Mouse (Mus musculus): Measurements from ENCODE around the gene Ccdc9. TPM values are rescaled to one million over a fixed set of nuclear protein-coding genes. Genes with fewer than 3 reads are reported as not detected.
"Not testable (repeated sequence)": the region's sequence is repeated elsewhere in the genome, so short reads cannot be mapped to it uniquely, and the experiment has no call there.

Ccdc9 gene
- total and polyA plus RNA-seq, 2 experiments, result 16.2 to 20.7 TPM

GRCm38 (mm10) chr7:16263015-16263787, 23.4 kb downstream of the Ccdc9 start:
- H3K4me1 ChIP-seq (ENCODE audit: control insufficient read depth, insufficient read depth, low read length), result no peaks in the 10 kb centered on the region
- H3K27ac ChIP-seq (replicated peaks; ENCODE audit: insufficient read depth, low read depth, low read length), result no peak overlapping the region
- no peaks in the 10 kb centered on the region for H3K36me3 ChIP-seq (ENCODE audit: control insufficient read depth, insufficient read depth, low read length)
- TF ChIP-seq CTCF (IDR thresholded peaks at IDR 0.05; ENCODE audit: low read depth, low read length), result peak; percentile 62
- TF ChIP-seq POLR2A (IDR thresholded peaks at IDR 0.05; ENCODE audit: extremely low read depth, insufficient read depth, low read length), result no peak
- no peak overlapping the region for H3K9ac ChIP-seq (ENCODE audit: low read depth, low read length)
- no peaks in the 10 kb centered on the region for H3K79me2 ChIP-seq (ENCODE audit: control insufficient read depth, insufficient read depth, low read length)
- H3K27me3 ChIP-seq (ENCODE audit: control insufficient read depth, insufficient read depth, low read length), result no peaks in the 10 kb centered on the region
- DNase-seq (ENCODE audit: extremely low read depth, low read depth, low spot score), result peak; percentile 57
- 20% methylated on average over 8 of the region's 8 CpGs for WGBS
- H3K4me3 ChIP-seq (ENCODE audit: insufficient read depth, low read depth, low read length), result no peak overlapping the region

- WGBS, result 50% methylated on average over 1 of the region's 1 CpGs
- no peak overlapping the region for H3K4me3 ChIP-seq (ENCODE audit: insufficient read depth, low read depth, low read length)
- H3K36me3 ChIP-seq (ENCODE audit: control insufficient read depth, insufficient read depth, low read length), result no peaks in the 10 kb centered on the region
- no peaks in the 10 kb centered on the region for H3K27me3 ChIP-seq (ENCODE audit: control insufficient read depth, insufficient read depth, low read length)
- no peaks in the 10 kb centered on the region for H3K4me1 ChIP-seq (ENCODE audit: control insufficient read depth, insufficient read depth, low read length)
- TF ChIP-seq POLR2A (IDR thresholded peaks at IDR 0.05; ENCODE audit: extremely low read depth, insufficient read depth, low read length) (no peak), CTCF (IDR thresholded peaks at IDR 0.05; ENCODE audit: low read depth, low read length) (no peak)
- H3K27ac ChIP-seq (replicated peaks; ENCODE audit: insufficient read depth, low read depth, low read length), result no peak overlapping the region
- H3K9ac ChIP-seq (ENCODE audit: low read depth, low read length), result no peak overlapping the region
- no peaks in the 10 kb centered on the region for H3K79me2 ChIP-seq (ENCODE audit: control insufficient read depth, insufficient read depth, low read length)
- DNase-seq (ENCODE audit: extremely low read depth, low read depth, low spot score), result no peak
These were observed 25.5 kb downstream of the Ccdc9 start for GRCm38 (mm10) chr7:16261097-16261496.

- DNase-seq (ENCODE audit: extremely low read depth, low read depth, low spot score), result no peak
- WGBS, result 71% methylated on average over 5 of the region's 5 CpGs
- H3K36me3 ChIP-seq (ENCODE audit: control insufficient read depth, insufficient read depth, low read length), result no peaks in the 10 kb centered on the region
- TF ChIP-seq CTCF (IDR thresholded peaks at IDR 0.05; ENCODE audit: low read depth, low read length), result no peak
- no peak for TF ChIP-seq POLR2A (IDR thresholded peaks at IDR 0.05; ENCODE audit: extremely low read depth, insufficient read depth, low read length)
- H3K9ac ChIP-seq (ENCODE audit: low read depth, low read length), result no peak within 1 kb of the TSS
- no peaks in the 10 kb centered on the region for H3K79me2 ChIP-seq (ENCODE audit: control insufficient read depth, insufficient read depth, low read length)
- no peak within 1 kb of the TSS for H3K4me3 ChIP-seq (ENCODE audit: insufficient read depth, low read depth, low read length)
- 0 out of 2 replicates have a peak, but pooled peaks cover 3% of the 10 kb centered on the region for H3K4me1 ChIP-seq (ENCODE audit: control insufficient read depth, insufficient read depth, low read length)
- H3K27me3 ChIP-seq (ENCODE audit: control insufficient read depth, insufficient read depth, low read length), result no peaks in the 10 kb centered on the region
- H3K27ac ChIP-seq (replicated peaks; ENCODE audit: insufficient read depth, low read depth, low read length), result no peak within 1 kb of the TSS
These were observed 27.4 kb downstream of the Ccdc9 start, which contains the start of gene C5ar1 for GRCm38 (mm10) chr7:16259110-16259590. Gene C5ar1 (minus strand): TSS chr7:16259540.

- peak; percentile 27 for DNase-seq (ENCODE audit: extremely low read depth, low read depth, low spot score)
- H3K9ac ChIP-seq (ENCODE audit: low read depth, low read length), result no peak overlapping the region
- no peaks in the 10 kb centered on the region for H3K27me3 ChIP-seq (ENCODE audit: control insufficient read depth, insufficient read depth, low read length)
- H3K36me3 ChIP-seq (ENCODE audit: control insufficient read depth, insufficient read depth, low read length), result no peaks in the 10 kb centered on the region
- TF ChIP-seq CTCF (IDR thresholded peaks at IDR 0.05; ENCODE audit: low read depth, low read length) (no peak), POLR2A (IDR thresholded peaks at IDR 0.05; ENCODE audit: extremely low read depth, insufficient read depth, low read length) (no peak)
- no peak overlapping the region for H3K4me3 ChIP-seq (ENCODE audit: insufficient read depth, low read depth, low read length)
- H3K27ac ChIP-seq (replicated peaks; ENCODE audit: insufficient read depth, low read depth, low read length), result peak overlapping the region; percentile 30; the same call in 1 of the 2 replicates
- H3K79me2 ChIP-seq (ENCODE audit: control insufficient read depth, insufficient read depth, low read length), result no peaks in the 10 kb centered on the region
- 0 out of 2 replicates have a peak, but pooled peaks cover 3% of the 10 kb centered on the region for H3K4me1 ChIP-seq (ENCODE audit: control insufficient read depth, insufficient read depth, low read length)
- WGBS, result 79% methylated on average over 11 of the region's 11 CpGs
These were observed 28.8 kb downstream of the Ccdc9 start for GRCm38 (mm10) chr7:16257830-16258229.

GRCm38 (mm10) chr7:16255963-16256362, 30.6 kb downstream of the Ccdc9 start:
- H3K9ac ChIP-seq (ENCODE audit: low read depth, low read length); H3K36me3 ChIP-seq (ENCODE audit: control insufficient read depth, insufficient read depth, low read length); H3K79me2 ChIP-seq (ENCODE audit: control insufficient read depth, insufficient read depth, low read length); H3K27ac ChIP-seq (replicated peaks; ENCODE audit: insufficient read depth, low read depth, low read length); DNase-seq (ENCODE audit: extremely low read depth, low read depth, low spot score); H3K27me3 ChIP-seq (ENCODE audit: control insufficient read depth, insufficient read depth, low read length); H3K4me3 ChIP-seq (ENCODE audit: insufficient read depth, low read depth, low read length); H3K4me1 ChIP-seq (ENCODE audit: control insufficient read depth, insufficient read depth, low read length): not testable (repeated sequence)
- 86% methylated on average over 4 of the region's 4 CpGs for whole genome bisulfite sequencing

GRCm38 (mm10) chr7:16254195-16254594, 32.4 kb downstream of the Ccdc9 start:
- Histone ChIP-seq H3K27me3 (ENCODE audit: control insufficient read depth, insufficient read depth, low read length) (no peaks in the 10 kb centered on the region), H3K9ac (ENCODE audit: low read depth, low read length) (no peak overlapping the region), H3K4me1 (ENCODE audit: control insufficient read depth, insufficient read depth, low read length) (0 out of 2 replicates have a peak, but pooled peaks cover 3% of the 10 kb centered on the region), H3K27ac (replicated peaks; ENCODE audit: insufficient read depth, low read depth, low read length) (peak overlapping the region; percentile 5; the same call in 1 of the 2 replicates), H3K79me2 (ENCODE audit: control insufficient read depth, insufficient read depth, low read length) (no peaks in the 10 kb centered on the region), H3K36me3 (ENCODE audit: control insufficient read depth, insufficient read depth, low read length) (no peaks in the 10 kb centered on the region), H3K4me3 (ENCODE audit: insufficient read depth, low read depth, low read length) (no peak overlapping the region)
- DNase-seq (ENCODE audit: extremely low read depth, low read depth, low spot score), result peak; percentile 51
- WGBS, result 56% methylated on average over 4 of the region's 4 CpGs
- TF ChIP-seq CTCF (IDR thresholded peaks at IDR 0.05; ENCODE audit: low read depth, low read length), result no peak
- no peak for TF ChIP-seq POLR2A (IDR thresholded peaks at IDR 0.05; ENCODE audit: extremely low read depth, insufficient read depth, low read length)

Measured in liver, adult 2 months (tissue).